Mouse (Mus musculus) right cerebral cortex, postnatal 25 days (tissue): Measurements from ENCODE around the gene Doxl2.
"Not testable (repeated sequence)": the region's sequence is repeated elsewhere in the genome, so short reads cannot be mapped to it uniquely, and the experiment has no call there.

Source experiments
- DNase-seq: peaks from one replicate; pipeline ENCODE4 v3.0.0; 2022

Gene Doxl2

GRCm38 (mm10) chr6:48974663-48975062 lies at the start of gene Doxl2:
Doxl2 (plus strand) TSS chr6:48974963.
- DNase-seq: no peak

- no peak for DNase-seq
Observed at GRCm38 (mm10) chr6:48929595-48929994, 45.2 kb upstream of the Doxl2 start, which contains the start of gene 1600015I10Rik. 1600015I10Rik (plus strand) TSS chr6:48929895.

GRCm38 (mm10) chr6:48949596-48949995 lies 25.2 kb upstream of the Doxl2 start:
- DNase-seq: no peak

- no peak for DNase-seq
Observed at GRCm38 (mm10) chr6:48950676-48951075, 24.1 kb upstream of the Doxl2 start.

- DNase-seq: no peak
Observed at GRCm38 (mm10) chr6:48951630-48952029, 23.1 kb upstream of the Doxl2 start.

GRCm38 (mm10) chr6:48953220-48953619 lies 21.5 kb upstream of the Doxl2 start:
- DNase-seq: no peak

DNA sequence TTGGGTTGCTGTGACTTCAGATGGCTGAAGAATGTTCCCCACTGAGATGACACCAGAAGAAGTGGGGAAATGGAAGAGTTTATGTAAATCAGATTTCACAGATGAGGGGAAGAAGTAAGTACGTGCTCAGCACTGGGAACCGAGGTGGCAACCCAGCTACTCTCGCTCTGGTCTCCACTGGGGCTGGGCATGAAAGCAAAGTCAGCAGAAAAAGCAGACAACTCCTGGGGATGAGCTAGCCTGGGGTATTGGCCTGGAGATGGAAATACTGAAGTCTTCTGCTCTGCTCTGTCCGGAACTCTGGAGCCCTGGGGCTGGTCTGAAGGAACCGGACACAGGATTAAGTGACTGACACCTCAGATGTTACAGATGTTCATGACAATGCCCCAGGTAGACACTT lies 20.6 kb upstream of the Doxl2 start:
- no peak for DNase-seq

DNA sequence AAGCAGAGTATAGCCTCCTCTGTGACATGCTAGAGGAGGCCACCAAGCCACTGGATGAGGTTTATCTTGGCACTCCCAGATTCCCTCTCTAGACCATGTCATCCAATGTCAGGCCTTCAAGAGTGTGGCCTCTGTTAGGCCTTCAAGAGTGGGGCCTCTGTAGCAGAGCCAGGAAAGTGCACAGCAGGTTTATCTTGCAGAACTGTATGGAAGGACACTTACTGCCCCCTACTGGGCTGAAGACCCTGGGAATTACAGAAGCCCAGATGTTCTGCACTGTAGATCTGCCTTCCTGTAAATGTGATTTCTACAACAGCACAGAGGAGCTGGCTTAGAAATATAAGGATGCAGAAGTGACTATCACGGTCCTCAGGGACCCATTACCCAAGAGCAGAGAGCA lies 19.8 kb upstream of the Doxl2 start:
- peak; percentile 7 for DNase-seq

DNA sequence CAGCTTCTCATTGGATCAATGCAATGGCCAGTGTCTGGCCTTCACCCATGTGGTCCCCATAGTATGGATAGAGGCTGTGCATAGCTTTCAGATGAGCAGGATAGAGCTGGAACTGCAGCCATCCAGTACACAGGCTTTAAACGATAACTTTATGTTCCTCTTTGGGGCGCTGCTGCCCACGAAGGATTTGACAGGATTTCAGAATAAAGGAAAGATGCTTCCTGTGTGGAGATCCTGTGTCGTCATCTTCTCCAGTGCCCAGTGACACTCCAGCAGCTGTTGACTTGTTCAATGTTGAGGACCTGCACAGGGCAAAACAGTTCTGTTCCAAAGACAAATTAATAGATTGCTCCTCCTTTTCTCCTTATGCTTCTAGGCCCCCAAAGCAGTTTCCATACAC lies 18.0 kb upstream of the Doxl2 start:
- DNase-seq: no peak

DNA sequence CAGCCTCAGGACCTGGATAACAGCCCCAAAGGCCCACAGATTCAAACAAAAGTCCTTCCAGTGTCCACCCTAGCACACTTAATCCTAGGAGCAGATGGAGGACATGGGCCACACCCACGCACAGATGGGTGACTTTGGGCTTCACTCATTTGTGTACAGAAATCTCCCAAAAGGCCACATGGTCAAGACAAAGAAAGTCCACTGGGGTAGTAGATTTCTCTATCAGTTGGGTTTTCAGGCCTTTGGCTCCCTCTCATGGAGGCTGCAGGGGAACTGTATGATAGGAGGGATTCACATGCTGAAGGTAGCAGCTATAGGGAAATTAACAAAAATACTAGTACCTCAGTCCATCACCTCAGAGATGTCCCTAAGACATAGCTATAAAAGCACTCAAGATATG lies 16.7 kb upstream of the Doxl2 start:
- DNase-seq: no peak

- DNase-seq: not testable (repeated sequence)
Observed at GRCm38 (mm10) chr6:48959151-48959550, 15.6 kb upstream of the Doxl2 start.

- not testable (repeated sequence) for DNase-seq
Observed at GRCm38 (mm10) chr6:48966696-48967095, 8.1 kb upstream of the Doxl2 start.

- no peak for DNase-seq
Observed at GRCm38 (mm10) chr6:48967868-48968267, 6.9 kb upstream of the Doxl2 start.

GRCm38 (mm10) chr6:48979616-48980015 lies 4.9 kb downstream of the Doxl2 start:
- DNase-seq: no peak

DNA sequence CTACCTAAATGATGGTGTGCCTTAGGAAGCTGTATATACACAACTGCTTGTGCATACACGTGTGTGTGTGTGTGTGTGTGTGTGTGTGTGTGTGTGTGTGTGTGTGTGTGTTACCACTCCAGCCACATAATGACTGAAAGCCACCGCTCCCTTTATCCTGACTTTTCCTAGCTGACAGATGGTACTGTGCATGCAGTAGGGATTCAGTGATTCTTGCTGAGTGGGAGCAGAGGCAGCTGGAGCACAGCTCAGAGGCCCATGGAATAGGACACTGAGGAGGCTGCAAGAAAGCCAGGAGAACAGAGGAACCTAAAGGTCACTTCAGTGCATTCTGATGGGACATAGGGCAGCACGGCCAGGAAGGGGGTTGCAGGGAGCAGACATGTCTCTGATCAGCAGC lies 7.5 kb downstream of the Doxl2 start:
- peak; percentile 7 for DNase-seq

- DNase-seq: no peak
Observed at GRCm38 (mm10) chr6:48986444-48986990, 11.8 kb downstream of the Doxl2 start, which contains the start of gene Svs1. Svs1 (plus strand) TSS chr6:48986861.

DNA sequence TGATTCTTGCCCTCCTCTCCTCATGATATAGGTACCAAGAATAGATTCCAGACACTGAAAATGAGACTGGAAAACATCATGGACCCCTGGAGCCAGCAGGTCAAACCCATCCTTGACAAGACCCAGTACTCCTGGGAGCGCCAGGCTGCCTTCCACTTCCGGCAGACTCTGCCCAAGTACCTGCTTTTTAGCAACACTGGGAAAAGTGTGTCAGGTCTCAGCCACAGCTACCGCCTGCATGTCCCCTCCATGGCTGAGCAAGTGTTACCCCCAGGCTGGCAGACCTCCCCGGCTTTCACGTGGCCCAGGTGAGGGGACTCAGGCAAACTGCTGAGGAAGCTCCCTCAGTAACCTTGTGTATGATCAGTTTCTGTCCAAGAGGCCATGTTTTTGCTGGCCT lies 15.2 kb downstream of the Doxl2 start:
- DNase-seq: no peak

GRCm38 (mm10) chr6:48991991-48992390 lies 17.2 kb downstream of the Doxl2 start:
- no peak for DNase-seq

DNA sequence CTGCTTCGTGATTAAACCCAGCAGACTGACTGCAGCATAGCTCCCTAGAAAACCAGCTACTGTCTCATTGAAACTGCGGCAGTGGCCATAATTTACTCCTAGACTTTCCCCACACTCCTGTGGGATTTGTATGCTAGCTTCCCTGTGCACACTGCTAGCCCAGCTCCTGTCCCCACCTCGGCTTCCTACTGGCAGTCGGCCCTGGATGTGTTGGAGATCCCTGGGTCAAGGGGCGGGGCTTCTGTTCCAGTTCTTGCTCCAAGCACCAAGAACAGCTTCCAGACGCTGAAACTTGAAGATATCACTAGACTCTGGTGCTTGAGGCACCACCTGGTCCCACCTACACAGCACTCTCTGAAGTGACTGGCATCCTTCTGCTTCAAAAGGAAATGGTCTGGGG lies 23.4 kb downstream of the Doxl2 start:
- DNase-seq: no peak

GRCm38 (mm10) chr6:48998796-48999195 lies 24.0 kb downstream of the Doxl2 start:
- DNase-seq: no peak

DNA sequence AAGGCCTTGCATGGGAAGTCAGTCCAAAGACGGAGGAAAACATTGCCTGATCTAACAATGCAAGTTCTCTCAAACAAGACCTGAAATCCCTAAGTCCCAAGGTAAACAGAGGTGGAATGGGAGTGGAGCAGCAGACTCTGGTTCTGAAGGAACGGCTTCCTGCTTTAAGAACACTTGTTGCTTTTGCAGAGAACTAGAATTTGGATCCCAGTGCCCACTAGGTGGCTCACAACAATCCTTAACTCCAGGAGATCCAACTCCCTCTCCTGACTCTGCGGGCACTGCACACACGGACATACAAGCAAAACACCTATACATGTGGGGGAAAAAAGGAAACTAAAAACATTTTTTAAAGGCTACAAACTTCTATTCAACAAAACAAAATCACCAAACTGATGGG lies 28.6 kb downstream of the Doxl2 start:
- DNase-seq: no peak

DNA sequence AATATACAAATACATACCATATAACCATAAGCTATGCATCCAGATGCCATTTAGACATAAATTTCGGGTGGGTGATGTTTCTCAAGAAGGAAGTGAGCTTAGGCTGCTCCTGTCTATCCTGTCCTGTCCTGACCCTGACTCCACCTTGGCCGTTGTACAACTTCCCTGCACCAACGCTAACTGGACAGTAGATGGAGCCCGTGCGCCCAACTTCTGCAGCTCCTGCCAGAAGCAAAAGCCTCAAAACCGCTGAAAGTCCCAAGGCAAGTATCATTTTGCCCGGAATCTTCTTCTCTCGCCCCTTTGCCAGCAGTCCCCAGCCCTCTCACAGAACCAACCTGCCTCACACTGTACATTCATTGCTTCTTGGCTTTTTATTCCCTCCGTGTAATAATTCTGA lies 33.2 kb downstream of the Doxl2 start:
- DNase-seq: peak; percentile 44

- DNase-seq: no peak
Observed at GRCm38 (mm10) chr6:49008420-49009160, 33.8 kb downstream of the Doxl2 start.

DNA sequence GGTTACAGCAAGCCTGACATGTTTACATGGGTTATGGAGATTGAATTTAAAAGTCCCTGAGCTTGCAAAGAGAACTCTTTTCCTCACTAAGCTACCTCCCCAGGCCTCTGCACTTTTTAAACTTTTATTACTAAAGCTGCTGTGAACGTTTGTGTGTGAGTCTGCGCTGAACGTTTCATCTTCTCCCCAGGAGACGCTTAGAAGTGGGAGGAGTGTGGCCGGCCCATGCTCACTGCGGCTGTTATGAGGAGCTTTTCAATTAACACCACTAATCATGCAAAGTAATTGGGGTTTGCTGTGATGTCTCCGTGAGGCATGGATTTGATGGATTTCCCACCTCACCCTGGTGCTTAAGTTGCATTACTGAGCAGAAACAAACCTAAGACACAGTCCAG lies 34.4 kb downstream of the Doxl2 start:
- no peak for DNase-seq

DNA sequence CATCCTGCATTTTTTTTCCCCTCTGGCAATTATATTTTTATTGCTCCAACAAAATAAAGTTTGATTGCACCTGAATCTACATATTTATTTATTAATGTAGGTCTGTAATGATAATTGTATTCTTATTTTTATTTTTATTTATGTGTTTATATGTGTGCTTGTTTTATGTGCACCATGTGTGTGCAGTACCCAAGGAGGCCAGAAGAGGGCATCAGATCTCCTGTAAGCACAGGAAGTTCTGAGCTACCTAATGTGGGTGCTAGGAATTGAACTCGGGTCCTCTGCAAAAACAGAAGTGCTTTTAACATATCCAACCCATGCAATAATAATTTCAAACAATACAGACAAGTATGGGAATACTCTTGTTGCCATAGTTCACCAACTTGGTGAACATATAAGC lies 34.9 kb downstream of the Doxl2 start:
- DNase-seq: no peak
